Mouse (Mus musculus): ENCODE measurements around the gene Tmem198.

The Tmem198 gene

DNA sequence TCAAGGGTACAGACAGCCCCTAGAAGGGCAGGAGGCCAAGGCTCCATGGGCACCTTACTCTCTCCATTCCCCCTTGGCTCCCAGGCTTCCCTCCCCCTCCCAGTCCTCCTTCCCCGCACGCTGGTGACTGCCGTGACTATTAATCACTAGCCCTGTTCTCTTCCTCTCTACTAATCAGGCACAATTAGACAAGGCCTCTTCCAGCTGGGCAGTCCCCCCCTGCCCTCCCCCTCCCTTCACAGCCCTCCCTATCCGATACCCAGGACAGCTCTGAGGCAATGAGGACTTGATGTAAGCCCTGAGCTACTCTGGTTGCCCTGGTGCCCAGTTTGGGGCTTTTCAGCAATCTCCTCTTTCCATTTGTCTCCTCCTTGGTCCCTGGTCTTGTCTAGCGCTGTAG is 23.4 kb upstream of the Tmem198 start:
- DNase-seq (ENCODE audit: low read depth) = no peak

DNA sequence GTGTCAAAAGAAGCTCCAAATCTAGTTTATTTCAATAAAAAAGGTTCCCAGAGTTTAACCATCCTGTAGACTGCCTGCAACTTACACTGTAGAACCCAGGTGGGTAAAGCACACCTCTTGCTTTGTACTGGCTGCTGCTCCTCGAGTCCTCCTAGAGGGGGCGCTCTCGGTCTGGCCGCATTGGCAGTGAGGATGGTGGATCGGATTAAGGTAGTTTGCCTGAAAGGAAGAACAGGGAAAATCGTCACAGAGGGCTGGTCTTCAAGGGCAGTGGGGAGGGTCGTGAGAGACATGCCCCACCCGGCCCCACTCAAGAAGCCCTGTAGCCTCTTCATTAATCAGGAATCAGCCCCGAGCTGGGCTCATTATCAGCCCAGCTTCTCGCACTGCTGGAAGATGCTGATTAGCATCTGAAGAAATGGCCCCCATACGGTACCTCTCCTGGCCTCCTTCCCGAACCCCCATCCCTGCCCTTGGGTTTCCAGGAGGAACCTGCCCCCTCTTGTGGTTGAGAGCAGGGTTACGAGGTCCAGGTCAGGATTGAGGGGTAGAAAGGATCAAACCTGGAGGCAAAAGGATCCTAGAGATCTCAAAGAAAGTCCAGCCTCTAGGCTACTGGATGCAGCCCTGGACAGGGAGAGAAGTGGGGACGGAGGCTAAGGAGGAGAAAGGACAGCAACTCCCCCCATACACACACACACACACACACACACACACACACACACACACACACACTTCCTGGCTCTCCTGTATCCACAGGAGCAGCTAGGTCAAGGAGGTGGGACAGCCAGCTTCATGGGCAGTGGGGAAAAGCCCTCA is 22.4 kb upstream of the Tmem198 start:
- no peak for DNase-seq (ENCODE audit: low read depth)

DNA sequence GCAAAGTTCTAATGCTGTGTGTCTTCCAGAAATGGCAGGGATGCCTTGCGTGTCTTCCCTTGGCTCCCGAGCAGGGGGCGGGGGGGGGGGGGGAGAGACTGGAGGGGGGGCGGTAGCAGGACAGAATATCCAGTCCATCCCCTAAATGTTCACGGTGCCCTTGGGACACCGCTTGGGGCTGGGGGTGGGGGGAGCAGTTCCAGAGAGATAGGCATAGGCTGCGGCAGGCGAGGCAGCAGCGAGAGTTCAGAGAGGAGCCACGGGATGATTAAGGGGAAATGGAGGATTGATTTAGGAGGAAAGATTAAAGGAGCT is 21.7 kb upstream of the Tmem198 start:
- DNase-seq (ENCODE audit: low read depth) = no peak

- DNase-seq (ENCODE audit: low read depth) = no peak
Measured at GRCm38 (mm10) chr1:75458025-75458788, 21.1 kb upstream of the Tmem198 start.

- DNase-seq (ENCODE audit: low read depth) = no peak
Measured at GRCm38 (mm10) chr1:75458789-75459684, 20.3 kb upstream of the Tmem198 start.

DNA sequence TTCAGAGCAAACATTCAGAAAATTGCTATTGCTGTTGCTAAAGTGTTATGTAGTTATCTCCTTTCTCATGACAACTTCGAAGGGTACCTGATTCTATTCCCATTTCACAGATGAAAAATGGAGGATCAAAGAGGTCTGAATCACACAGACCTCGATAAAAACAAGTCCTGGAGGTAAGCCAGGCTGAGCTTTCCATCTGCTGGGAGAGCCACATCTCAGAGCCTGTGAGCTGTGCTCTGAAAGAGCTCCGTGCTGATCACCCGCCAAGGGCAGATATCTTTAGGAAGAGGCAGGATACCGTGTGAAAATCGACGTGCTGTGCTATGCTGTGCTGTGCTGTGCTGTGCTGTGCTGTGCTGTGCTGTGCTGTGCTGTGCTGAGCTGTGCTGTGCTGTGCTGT is 19.0 kb upstream of the Tmem198 start:
- DNase-seq (ENCODE audit: low read depth) = no peak

GRCm38 (mm10) chr1:75462636-75463035 is 16.7 kb upstream of the Tmem198 start:
- DNase-seq (ENCODE audit: low read depth) = no peak

DNA sequence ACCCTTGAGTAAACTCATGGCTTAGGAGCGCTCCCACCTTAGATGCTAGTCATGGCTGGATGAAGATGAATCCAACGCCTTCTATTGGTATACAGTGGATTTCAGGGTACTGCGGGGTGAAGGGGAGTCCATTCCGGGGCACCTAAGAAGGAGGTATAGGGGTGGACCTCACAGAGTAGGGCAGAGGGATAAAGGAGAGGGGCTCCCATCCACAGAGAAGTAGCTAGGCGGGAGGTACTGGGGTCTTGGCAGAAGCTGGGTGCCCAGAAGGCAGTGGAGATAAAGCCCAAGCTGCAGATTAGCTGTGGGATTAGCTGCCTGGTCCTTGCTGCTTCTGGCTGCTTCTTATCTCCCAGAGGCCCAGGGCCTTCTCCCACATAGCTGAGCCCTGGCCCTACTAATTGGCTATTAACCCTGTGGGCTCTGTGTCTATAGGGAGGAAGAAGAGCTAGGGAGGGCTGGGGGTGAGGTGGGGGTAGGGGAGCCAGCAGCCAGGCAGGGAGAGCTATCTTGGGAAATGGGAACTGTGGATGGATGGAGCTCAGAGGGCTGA is 15.6 kb upstream of the Tmem198 start:
- DNase-seq (ENCODE audit: low read depth) = no peak

DNA sequence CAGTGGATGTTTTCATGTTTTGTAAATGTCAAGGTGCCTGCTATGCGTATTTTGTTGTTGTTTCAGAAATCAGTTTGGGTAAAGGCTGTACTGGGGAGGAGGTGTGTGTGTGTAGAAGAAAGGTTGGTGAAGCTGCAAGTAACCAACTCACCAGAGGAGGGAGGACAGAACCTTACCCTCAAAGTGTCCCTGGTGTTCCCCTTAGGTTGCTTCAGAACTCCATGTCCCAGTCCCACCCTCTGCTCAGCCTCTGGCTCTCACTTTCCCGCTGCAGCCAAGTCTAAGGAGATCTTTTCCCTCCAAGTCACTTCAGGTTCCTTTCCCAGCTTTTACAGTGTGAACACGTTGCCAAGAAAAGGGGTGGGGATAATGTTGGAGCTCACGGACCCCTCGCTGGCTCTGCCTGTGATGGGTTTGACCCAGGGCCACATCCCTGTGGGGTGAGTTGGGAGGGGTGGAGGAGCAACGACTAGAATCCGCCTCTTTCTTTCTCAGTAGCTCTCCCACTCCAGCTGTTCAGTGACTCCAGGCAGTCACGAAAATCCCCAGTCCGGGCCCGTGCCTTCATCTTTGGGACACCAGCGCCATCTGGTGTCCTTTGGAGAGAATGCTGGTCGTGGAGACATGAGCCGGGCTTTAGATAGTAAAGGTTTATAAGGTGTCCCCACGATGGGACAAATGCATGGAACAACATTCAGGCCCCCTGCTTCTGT is 12.0 kb upstream of the Tmem198 start:
- peak; percentile 59 for DNase-seq (ENCODE audit: low read depth)

DNA sequence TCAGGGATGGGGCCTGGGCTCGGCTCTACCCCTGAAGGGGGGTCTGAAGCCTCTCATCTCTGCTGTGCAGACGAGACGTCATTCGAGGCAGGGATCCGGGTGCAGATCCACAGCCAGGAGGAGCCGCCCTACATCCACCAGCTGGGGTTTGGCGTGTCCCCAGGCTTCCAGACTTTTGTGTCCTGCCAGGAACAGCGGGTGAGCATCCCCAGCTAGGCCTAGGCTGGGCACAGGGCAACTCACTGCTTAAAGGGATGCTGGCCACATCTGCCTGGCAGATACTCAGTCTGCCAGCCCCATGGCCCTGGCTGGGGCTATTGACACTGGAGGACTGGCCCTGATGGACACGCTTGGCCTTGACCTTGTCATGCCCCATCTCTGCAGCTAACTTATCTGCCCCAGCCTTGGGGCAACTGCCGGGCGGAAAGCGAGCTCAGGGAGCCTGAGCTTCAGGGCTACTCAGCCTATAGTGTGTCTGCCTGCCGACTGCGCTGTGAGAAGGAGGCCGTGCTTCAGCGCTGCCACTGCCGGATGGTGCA is 10.0 kb upstream of the Tmem198 start:
- no peak for DNase-seq (ENCODE audit: low read depth)

DNA sequence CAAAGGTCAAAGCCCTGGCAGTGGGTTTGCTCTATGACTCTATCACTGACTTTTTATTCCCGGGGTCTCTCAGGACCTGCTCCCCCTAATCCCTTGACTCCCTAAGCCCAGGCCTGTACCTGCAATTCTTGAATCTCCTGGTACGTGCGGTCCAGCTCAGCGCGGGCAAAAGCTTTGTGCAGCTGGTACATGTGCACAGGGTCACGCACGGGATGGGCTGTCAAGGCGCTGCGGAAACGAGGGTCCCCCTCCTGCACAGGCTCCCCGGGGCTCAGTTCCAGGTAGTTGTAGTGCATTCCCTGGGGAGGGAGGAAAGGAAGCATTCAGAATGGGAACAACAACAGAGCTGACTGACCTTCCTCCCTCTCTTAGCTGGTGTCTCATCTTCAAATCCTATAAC is 2.9 kb upstream of the Tmem198 start:
- DNase-seq (ENCODE audit: low read depth) = no peak

DNA sequence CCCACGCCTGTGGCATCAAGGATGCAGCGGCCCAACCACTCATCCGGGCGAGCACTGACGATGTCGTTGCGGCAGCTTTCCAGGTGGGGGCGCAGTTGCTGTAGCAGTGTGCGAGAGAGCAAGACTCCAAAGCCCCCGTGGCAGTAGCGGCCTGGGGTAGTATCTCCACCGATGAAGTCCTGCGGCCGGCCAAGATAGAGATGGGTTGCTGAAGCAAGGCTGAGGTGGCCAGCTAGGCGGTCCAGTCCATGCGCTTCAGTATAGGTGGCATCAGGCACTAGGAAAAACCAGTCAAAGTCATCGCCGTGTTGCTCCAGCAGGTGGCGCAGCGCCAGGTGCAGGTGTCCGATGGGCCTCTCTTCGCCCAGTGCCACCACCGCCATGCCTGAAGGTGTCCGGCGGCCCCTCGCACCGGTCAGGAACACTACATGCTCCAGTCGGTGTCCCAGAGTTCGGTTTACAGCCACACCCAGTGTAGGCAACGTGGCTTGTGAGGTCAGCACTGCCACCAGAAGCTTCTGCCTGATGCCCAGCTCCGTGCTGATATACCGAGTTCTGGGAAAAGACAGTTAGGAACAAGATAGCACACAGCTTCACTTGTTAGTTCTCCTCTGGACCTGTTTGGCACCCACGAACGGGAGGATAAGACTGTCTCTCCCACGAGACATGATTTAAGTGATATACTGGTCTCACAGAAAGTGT is 1.9 kb upstream of the Tmem198 start:
- peak; percentile 22 for DNase-seq (ENCODE audit: low read depth)

DNA sequence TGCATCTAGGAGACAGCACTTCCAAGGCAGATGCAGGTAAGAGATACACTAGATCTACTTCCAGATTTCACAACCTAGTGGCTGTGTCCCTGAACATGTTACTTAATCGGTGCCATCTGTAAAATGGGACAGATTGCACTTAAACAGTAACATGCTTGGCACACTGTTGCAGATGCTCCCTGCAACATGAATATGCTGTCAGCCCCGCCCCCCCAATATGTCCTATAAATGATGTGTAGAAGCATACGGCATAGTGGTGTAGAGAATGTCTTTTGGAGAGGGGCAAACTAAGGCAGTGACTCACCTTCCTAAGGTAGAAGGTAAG is 1.4 kb upstream of the Tmem198 start:
- no peak for DNase-seq (ENCODE audit: low read depth)

GRCm38 (mm10) chr1:75478497-75478896 is 835 bp upstream of the Tmem198 start:
- DNase-seq (ENCODE audit: low read depth) = peak; percentile 34

GRCm38 (mm10) chr1:75479635-75479989 is 280 bp downstream of the Tmem198 start:
- DNase-seq (ENCODE audit: low read depth) = no peak

GRCm38 (mm10) chr1:75480036-75480435 is 704 bp downstream of the Tmem198 start:
- DNase-seq (ENCODE audit: low read depth) = no peak

- no peak for DNase-seq (ENCODE audit: low read depth)
Measured at GRCm38 (mm10) chr1:75480735-75481134, 1.4 kb downstream of the Tmem198 start.

DNA sequence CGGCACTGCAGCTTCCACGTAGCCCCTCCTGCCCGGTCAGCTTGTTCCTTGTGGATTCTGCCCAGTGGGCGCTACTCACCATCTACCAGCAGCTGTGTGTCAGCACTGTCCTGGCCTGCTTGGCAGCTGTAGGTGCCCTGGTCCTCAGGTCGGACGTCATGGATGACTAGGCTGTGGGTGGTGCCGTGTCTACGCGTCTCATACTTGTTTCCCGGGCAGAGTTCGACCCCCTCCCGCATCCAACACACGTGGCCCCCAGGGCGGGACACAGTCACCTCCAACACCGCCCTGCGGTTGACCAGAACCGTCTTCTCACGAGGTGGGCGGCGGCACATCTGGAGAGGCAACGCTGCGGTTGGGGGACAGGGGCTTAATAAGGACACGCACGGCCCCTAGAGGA is 7.2 kb downstream of the Tmem198 start:
- DNase-seq (ENCODE audit: low read depth) = no peak

GRCm38 (mm10) chr1:75487040-75487404 is 7.7 kb downstream of the Tmem198 start:
- no peak for DNase-seq (ENCODE audit: low read depth)

DNA sequence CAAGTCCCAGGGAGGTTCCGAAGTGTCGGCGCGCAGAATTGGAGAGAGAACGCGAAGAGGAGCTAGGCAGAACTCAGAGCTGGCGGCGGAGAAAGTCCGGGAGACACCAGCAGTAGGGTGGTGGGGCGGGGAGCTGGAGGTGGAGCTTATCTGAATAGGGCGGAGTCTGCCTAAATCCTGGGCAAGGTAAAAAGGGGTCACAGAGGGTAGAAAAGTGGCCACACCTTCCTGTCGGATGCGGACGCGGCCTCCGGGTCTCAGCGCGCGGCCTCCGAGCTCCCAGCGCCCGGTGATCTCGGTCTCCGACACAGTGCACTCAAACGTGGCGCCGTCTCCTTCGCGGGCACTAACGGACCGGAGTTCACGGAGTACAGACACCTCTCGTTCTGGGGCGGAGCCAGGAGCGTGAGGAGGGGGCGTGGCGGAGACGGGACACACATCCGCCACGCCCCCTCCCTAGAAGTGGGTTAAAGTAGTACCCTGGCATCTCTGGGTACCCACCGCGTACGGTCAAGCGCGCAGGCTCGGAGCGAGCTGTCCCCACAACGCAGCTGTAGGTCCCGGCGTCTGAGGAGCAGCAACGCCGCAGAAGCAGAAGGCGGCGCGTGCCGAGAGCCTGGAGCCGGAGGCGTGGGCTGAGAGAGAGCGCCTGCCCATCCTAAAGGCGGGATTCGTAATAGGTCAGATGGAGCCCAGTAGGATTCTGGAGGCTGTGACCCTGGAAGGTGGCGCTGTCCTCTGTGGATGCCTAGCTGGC is 8.3 kb downstream of the Tmem198 start:
- no peak for DNase-seq (ENCODE audit: low read depth)

Measured in 416B (cell line).